Mouse (Mus musculus) erythroblast, embryonic 14.5 days (primary cell): ENCODE measurements around the gene Map3k4. TPM values are rescaled to one million over a fixed set of nuclear protein-coding genes. Genes with fewer than 3 reads are reported as not detected.

Experiments
- H3K27me3 ChIP-seq: 2 replicates; pipeline ENCODE4 v1.6.1; 2012; ENCODE audit warnings: inconsistent platforms; ENCODE audit not compliant: control insufficient read depth
- H3K36me3 ChIP-seq: 2 replicates; pipeline ENCODE4 v1.6.1; 2012; ENCODE audit warnings: mild to moderate bottlenecking, inconsistent platforms; ENCODE audit not compliant: control insufficient read depth
- H3K4me1 ChIP-seq: 2 replicates; pipeline ENCODE4 v1.6.1; 2012; ENCODE audit warnings: inconsistent platforms; ENCODE audit not compliant: control insufficient read depth
- H3K4me3 ChIP-seq: replicated peaks from 2 replicates; pipeline ENCODE3; 2012; ENCODE audit warnings: moderate library complexity, mild to moderate bottlenecking, inconsistent platforms
- H3K9me3 ChIP-seq: 2 replicates; pipeline ENCODE4 v1.6.1; 2012; ENCODE audit warnings: low read length, inconsistent platforms, mixed read lengths; ENCODE audit not compliant: control insufficient read depth
- GATA1 ChIP-seq: IDR thresholded peaks from 2 replicates; pipeline ENCODE4 v1.6.1; 2012; ENCODE audit warnings: low read length, inconsistent platforms, mixed read lengths
- TAL1 ChIP-seq: IDR thresholded peaks from 3 replicates; pipeline ENCODE4 v1.6.1; 2012; ENCODE audit warnings: low read length, inconsistent platforms, mixed read lengths
- polyA plus RNA-seq: library from polyadenylated mRNA; stranded (reverse); fragments of >175 nt; gene quantifications from 2 replicates; pipeline ENCODE4 v1.2.3, GENCODE M21; 2012

The Map3k4 gene
- polyA plus RNA-seq, 1 experiment: 0.93 TPM

- peaks cover 42% of the 10 kb centered on the region for H3K36me3 ChIP-seq
Measured at GRCm38 (mm10) chr17:12263787-12264186, 54.8 kb downstream of the Map3k4 start.

GRCm38 (mm10) chr17:12262851-12263250 is 55.7 kb downstream of the Map3k4 start:
- TF ChIP-seq TAL1 (no peak), GATA1 (no peak)

More at GRCm38 (mm10) chr17:12263787-12264186, 54.8 kb downstream of the Map3k4 start:
- Histone ChIP-seq H3K27me3 (no peaks in the 10 kb centered on the region), H3K4me3 (no peak overlapping the region), H3K4me1 (peaks cover 2% of the 10 kb centered on the region), H3K9me3 (no peaks in the 10 kb centered on the region)
- TF ChIP-seq TAL1: no peak
- TF ChIP-seq GATA1: no peak

GRCm38 (mm10) chr17:12261887-12262286 is 56.7 kb downstream of the Map3k4 start:
- Histone ChIP-seq H3K4me3 (no peak overlapping the region), H3K27me3 (no peaks in the 10 kb centered on the region), H3K9me3 (no peaks in the 10 kb centered on the region), H3K4me1 (peaks cover 2% of the 10 kb centered on the region), H3K36me3 (peaks cover 52% of the 10 kb centered on the region)
- TF ChIP-seq TAL1 (no peak), GATA1 (no peak)

More at GRCm38 (mm10) chr17:12262851-12263250, 55.7 kb downstream of the Map3k4 start:
- peaks cover 45% of the 10 kb centered on the region for H3K36me3 ChIP-seq
- no peaks in the 10 kb centered on the region for H3K9me3 ChIP-seq
- H3K4me1 ChIP-seq: peaks cover 2% of the 10 kb centered on the region
- H3K4me3 ChIP-seq: no peak overlapping the region
- no peaks in the 10 kb centered on the region for H3K27me3 ChIP-seq

- peaks cover 57% of the 10 kb centered on the region for H3K36me3 ChIP-seq
- TF ChIP-seq TAL1: no peak
- no peak for TF ChIP-seq GATA1
- peaks cover 2% of the 10 kb centered on the region for H3K4me1 ChIP-seq
Measured at GRCm38 (mm10) chr17:12261376-12261775, 57.2 kb downstream of the Map3k4 start.

GRCm38 (mm10) chr17:12259957-12260356 is 58.6 kb downstream of the Map3k4 start:
- Histone ChIP-seq H3K4me1 (no peaks in the 10 kb centered on the region; the same call in 1 of the 2 replicates), H3K36me3 (peaks cover 69% of the 10 kb centered on the region), H3K4me3 (no peak overlapping the region), H3K27me3 (no peaks in the 10 kb centered on the region), H3K9me3 (no peaks in the 10 kb centered on the region)
- TF ChIP-seq GATA1: no peak
- TF ChIP-seq TAL1: no peak

More at GRCm38 (mm10) chr17:12261376-12261775, 57.2 kb downstream of the Map3k4 start:
- H3K4me3 ChIP-seq: no peak overlapping the region
- H3K9me3 ChIP-seq: no peaks in the 10 kb centered on the region
- H3K27me3 ChIP-seq: no peaks in the 10 kb centered on the region

- Histone ChIP-seq H3K4me3 (no peak overlapping the region), H3K4me1 (no peaks in the 10 kb centered on the region; the same call in 1 of the 2 replicates), H3K36me3 (peaks cover 80% of the 10 kb centered on the region), H3K9me3 (no peaks in the 10 kb centered on the region), H3K27me3 (no peaks in the 10 kb centered on the region)
- TF ChIP-seq GATA1 (no peak), TAL1 (no peak)
Measured at GRCm38 (mm10) chr17:12258517-12258916, 60.1 kb downstream of the Map3k4 start.

- Histone ChIP-seq H3K4me3 (no peak overlapping the region), H3K4me1 (no peaks in the 10 kb centered on the region), H3K27me3 (no peaks in the 10 kb centered on the region), H3K9me3 (peaks cover 14% of the 10 kb centered on the region), H3K36me3 (peaks cover 88% of the 10 kb centered on the region)
- TF ChIP-seq GATA1 (no peak), TAL1 (no peak)
Measured at GRCm38 (mm10) chr17:12256142-12256541, 62.5 kb downstream of the Map3k4 start.

GRCm38 (mm10) chr17:12250581-12250980 is 68.0 kb downstream of the Map3k4 start:
- TF ChIP-seq TAL1 (no peak), GATA1 (no peak)
- peaks cover 21% of the 10 kb centered on the region for H3K9me3 ChIP-seq

GRCm38 (mm10) chr17:12249783-12250504 is 68.7 kb downstream of the Map3k4 start:
- Histone ChIP-seq H3K9me3 (peaks cover 21% of the 10 kb centered on the region), H3K27me3 (no peaks in the 10 kb centered on the region), H3K4me3 (no peak overlapping the region), H3K36me3 (peaks cover 62% of the 10 kb centered on the region), H3K4me1 (no peaks in the 10 kb centered on the region)
- TF ChIP-seq GATA1: no peak
- no peak for TF ChIP-seq TAL1

More at GRCm38 (mm10) chr17:12250581-12250980, 68.0 kb downstream of the Map3k4 start:
- no peak overlapping the region for H3K4me3 ChIP-seq
- H3K36me3 ChIP-seq: peaks cover 68% of the 10 kb centered on the region
- H3K27me3 ChIP-seq: no peaks in the 10 kb centered on the region
- H3K4me1 ChIP-seq: no peaks in the 10 kb centered on the region
